Mouse (Mus musculus): Measurements from ENCODE around the gene Fbxl8. TPM values are rescaled to one million over a fixed set of nuclear protein-coding genes. Genes with fewer than 3 reads are reported as not detected.

Fbxl8 gene
- total and polyA plus RNA-seq, 2 experiments from 2014 or later: 1.2 to 3.1 TPM

- Histone ChIP-seq H3K9me3 (ENCODE audit: low read length) (no peaks in the 10 kb centered on the region), H3K4me1 (ENCODE audit: insufficient read depth, low read length) (peaks cover 19% of the 10 kb centered on the region), H3K27ac (no peak overlapping the region), H3K4me2 (ENCODE audit: low read depth, low read length) (no peak overlapping the region), H3K4me3 (ENCODE audit: low read length) (no peak overlapping the region), H3K9ac (replicated peaks; ENCODE audit: low read length) (no peak overlapping the region), H3K27me3 (ENCODE audit: insufficient read depth, low read length) (no peaks in the 10 kb centered on the region), H3K36me3 (ENCODE audit: insufficient read depth, low read length) (peaks cover 49% of the 10 kb centered on the region)
- ATAC-seq (no peak), DNase-seq (ENCODE audit: low spot score) (no peak)
- TF ChIP-seq CTCF (IDR thresholded peaks at IDR 0.05; ENCODE audit: low read depth): no peak
- 79% methylated on average over 8 of the region's 8 CpGs for WGBS
These were observed 38.9 kb downstream of the Fbxl8 start for GRCm38 (mm10) chr8:105303396-105303795.

- Histone ChIP-seq H3K9ac (replicated peaks; ENCODE audit: low read length) (no peak overlapping the region), H3K27me3 (ENCODE audit: insufficient read depth, low read length) (no peaks in the 10 kb centered on the region), H3K27ac (0 out of 2 replicates have a peak overlapping the region, but pooled peaks have one; percentile 7), H3K4me3 (ENCODE audit: low read length) (no peak overlapping the region), H3K4me1 (ENCODE audit: insufficient read depth, low read length) (peaks cover 14% of the 10 kb centered on the region), H3K4me2 (ENCODE audit: low read depth, low read length) (no peak overlapping the region), H3K9me3 (ENCODE audit: low read length) (no peaks in the 10 kb centered on the region), H3K36me3 (ENCODE audit: insufficient read depth, low read length) (peaks cover 53% of the 10 kb centered on the region)
- WGBS: 80% methylated on average over 9 of the region's 9 CpGs
- DNase-seq (ENCODE audit: low spot score) (no peak), ATAC-seq (no peak)
- no peak for TF ChIP-seq CTCF (IDR thresholded peaks at IDR 0.05; ENCODE audit: low read depth)
These were observed 39.4 kb downstream of the Fbxl8 start for GRCm38 (mm10) chr8:105303874-105304273.

- no peak overlapping the region for H3K4me2 ChIP-seq (ENCODE audit: low read depth, low read length)
- H3K36me3 ChIP-seq (ENCODE audit: insufficient read depth, low read length): peaks cover 56% of the 10 kb centered on the region
These were observed 40.1 kb downstream of the Fbxl8 start for GRCm38 (mm10) chr8:105304325-105305210.

GRCm38 (mm10) chr8:105305211-105306145 is 41.0 kb downstream of the Fbxl8 start, which contains the start of gene Elmo3:
Gene Elmo3, plus strand, starts transcription at chr8:105305601.
- Histone ChIP-seq H3K4me3 (ENCODE audit: low read length) (peak within 1 kb of the TSS; percentile 23; the same call in 1 of the 2 replicates), H3K36me3 (ENCODE audit: insufficient read depth, low read length) (peaks cover 48% of the 10 kb centered on the region), H3K27ac (peak within 1 kb of the TSS; percentile 46; the same call in 1 of the 2 replicates), H3K9me3 (ENCODE audit: low read length) (no peaks in the 10 kb centered on the region), H3K9ac (replicated peaks; ENCODE audit: low read length) (peak within 1 kb of the TSS; percentile 39), H3K4me2 (ENCODE audit: low read depth, low read length) (peak within 1 kb of the TSS; percentile 56), H3K4me1 (ENCODE audit: insufficient read depth, low read length) (peaks cover 14% of the 10 kb centered on the region), H3K27me3 (ENCODE audit: insufficient read depth, low read length) (no peaks in the 10 kb centered on the region)
- peak; percentile 75 for ATAC-seq
- TF ChIP-seq CTCF (IDR thresholded peaks at IDR 0.05; ENCODE audit: low read depth): peak; percentile 23; the same call in 1 of the 2 replicates
- DNase-seq (ENCODE audit: low spot score): peak; percentile 62
- WGBS: 6% methylated on average over 30 of the region's 30 CpGs

More at GRCm38 (mm10) chr8:105304325-105305210, 40.1 kb downstream of the Fbxl8 start:
- H3K9me3 ChIP-seq (ENCODE audit: low read length): no peaks in the 10 kb centered on the region
- WGBS: 60% methylated on average over 9 of the region's 9 CpGs
- TF ChIP-seq CTCF (IDR thresholded peaks at IDR 0.05; ENCODE audit: low read depth): no peak
- no peak overlapping the region for H3K4me3 ChIP-seq (ENCODE audit: low read length)
- H3K27me3 ChIP-seq (ENCODE audit: insufficient read depth, low read length): no peaks in the 10 kb centered on the region
- H3K9ac ChIP-seq (replicated peaks; ENCODE audit: low read length): no peak overlapping the region
- peaks cover 14% of the 10 kb centered on the region for H3K4me1 ChIP-seq (ENCODE audit: insufficient read depth, low read length)
- ATAC-seq (peak; percentile 12; the same call in 1 of the 2 replicates), DNase-seq (ENCODE audit: low spot score) (peak; percentile 42)
- peak overlapping the region; percentile 45; the same call in 1 of the 2 replicates for H3K27ac ChIP-seq

GRCm38 (mm10) chr8:105306146-105306691 is 41.8 kb downstream of the Fbxl8 start:
- Histone ChIP-seq H3K36me3 (ENCODE audit: insufficient read depth, low read length) (peaks cover 43% of the 10 kb centered on the region), H3K27ac (peak overlapping the region; percentile 17; the same call in 1 of the 2 replicates), H3K4me3 (ENCODE audit: low read length) (peak overlapping the region; percentile 23; the same call in 1 of the 2 replicates), H3K9ac (replicated peaks; ENCODE audit: low read length) (peak overlapping the region; percentile 39), H3K4me1 (ENCODE audit: insufficient read depth, low read length) (peaks cover 14% of the 10 kb centered on the region), H3K9me3 (ENCODE audit: low read length) (no peaks in the 10 kb centered on the region), H3K4me2 (ENCODE audit: low read depth, low read length) (peak overlapping the region; percentile 56), H3K27me3 (ENCODE audit: insufficient read depth, low read length) (no peaks in the 10 kb centered on the region)
- WGBS: 70% methylated on average over 5 of the region's 5 CpGs
- DNase-seq (ENCODE audit: low spot score) (no peak), ATAC-seq (peak; percentile 36)
- TF ChIP-seq CTCF (IDR thresholded peaks at IDR 0.05; ENCODE audit: low read depth): no peak

GRCm38 (mm10) chr8:105307670-105308069 is 43.2 kb downstream of the Fbxl8 start:
- Histone ChIP-seq H3K36me3 (ENCODE audit: insufficient read depth, low read length) (peaks cover 42% of the 10 kb centered on the region), H3K4me1 (ENCODE audit: insufficient read depth, low read length) (peaks cover 14% of the 10 kb centered on the region), H3K27me3 (ENCODE audit: insufficient read depth, low read length) (no peaks in the 10 kb centered on the region), H3K4me3 (ENCODE audit: low read length) (no peak overlapping the region), H3K9ac (replicated peaks; ENCODE audit: low read length) (no peak overlapping the region), H3K9me3 (ENCODE audit: low read length) (no peaks in the 10 kb centered on the region), H3K4me2 (ENCODE audit: low read depth, low read length) (no peak overlapping the region), H3K27ac (no peak overlapping the region)
- ATAC-seq (no peak), DNase-seq (ENCODE audit: low spot score) (no peak)
- no peak for TF ChIP-seq CTCF (IDR thresholded peaks at IDR 0.05; ENCODE audit: low read depth)
- 96% methylated on average over 13 of the region's 13 CpGs for WGBS

Data from hindbrain, postnatal 0 days (tissue).